Mouse (Mus musculus): ENCODE data around the gene Olfr1275.

DNA sequence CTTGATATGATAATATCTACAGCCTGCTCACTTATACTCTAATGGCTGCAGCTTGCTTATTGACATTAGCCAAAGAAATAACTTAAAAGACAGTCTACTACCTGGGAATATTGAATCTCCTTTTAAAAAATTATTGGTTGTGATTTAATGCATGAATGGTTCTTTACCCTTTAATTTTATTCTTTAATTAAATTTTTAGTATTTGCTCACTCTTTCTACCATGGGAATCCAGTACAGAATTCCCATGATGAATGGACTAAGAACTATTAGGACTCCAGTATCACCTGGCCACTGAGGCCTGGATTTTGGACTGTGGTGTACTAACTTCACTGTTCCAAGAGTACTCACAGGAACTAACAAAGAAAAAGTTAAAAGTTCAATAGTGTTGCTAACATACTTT is 19.1 kb upstream of the Olfr1275 start, which contains the start of gene Olfr1276:
- TF ChIP-seq TCF12 (IDR thresholded peaks at IDR 0.05; ENCODE audit: low read depth, low read length) (no peak), PAX5 (IDR thresholded peaks at IDR 0.05; ENCODE audit: low read length) (no peak), CTCF (conservative IDR thresholded peaks at IDR 0.05 in 1 of 2, IDR thresholded peaks at IDR 0.05 in 1 of 2; ENCODE audit: low read depth in 2 of 2, low read length in 2 of 2) (no peak), MAX (IDR thresholded peaks at IDR 0.05; ENCODE audit: low read length) (no peak), POLR2A (IDR thresholded peaks at IDR 0.05; ENCODE audit: low read depth, low read length) (no peak), EP300 (IDR thresholded peaks at IDR 0.05; ENCODE audit: low read length) (no peak)
